Mouse (Mus musculus): ENCODE results near the gene Chsy1. TPM values are rescaled to one million over a fixed set of nuclear protein-coding genes. Genes with fewer than 3 reads are reported as not detected.

Gene Chsy1
- total RNA-seq (2017), result 42.1 and 43.3 TPM in 2 replicates

GRCm38 (mm10) chr7:66108961-66109854, at the start of gene Chsy1:
Gene Chsy1 (plus strand): TSS chr7:66109515.
- peak; percentile 63 to 82 for ATAC-seq (replicated peaks in 1 of 2; ENCODE audit: insufficient read depth in 1 of 2, low FRiP score in 2 of 2, low TSS enrichment in 1 of 2, low read depth in 1 of 2, poor library complexity in 2 of 2, severe bottlenecking in 2 of 2)

- ATAC-seq (replicated peaks in 1 of 2; ENCODE audit: insufficient read depth in 1 of 2, low FRiP score in 2 of 2, low TSS enrichment in 1 of 2, low read depth in 1 of 2, poor library complexity in 2 of 2, severe bottlenecking in 2 of 2), result peak; percentile 96 to 97
Measured at GRCm38 (mm10) chr7:66060066-66060956, 49.0 kb upstream of the Chsy1 start.

- ATAC-seq (replicated peaks in 1 of 2; ENCODE audit: insufficient read depth in 1 of 2, low FRiP score in 2 of 2, low TSS enrichment in 1 of 2, low read depth in 1 of 2, poor library complexity in 2 of 2, severe bottlenecking in 2 of 2), result no peak
Measured at GRCm38 (mm10) chr7:66061057-66061456, 48.3 kb upstream of the Chsy1 start.

GRCm38 (mm10) chr7:66076411-66076810, 32.9 kb upstream of the Chsy1 start:
- ATAC-seq (replicated peaks in 1 of 2; ENCODE audit: insufficient read depth in 1 of 2, low FRiP score in 2 of 2, low TSS enrichment in 1 of 2, low read depth in 1 of 2, poor library complexity in 2 of 2, severe bottlenecking in 2 of 2), result no peak

GRCm38 (mm10) chr7:66079364-66080230, 29.7 kb upstream of the Chsy1 start, which contains the start of gene Selenos:
Gene Selenos (plus strand): TSS chr7:66079649.
- ATAC-seq (replicated peaks in 1 of 2; ENCODE audit: insufficient read depth in 1 of 2, low FRiP score in 2 of 2, low TSS enrichment in 1 of 2, low read depth in 1 of 2, poor library complexity in 2 of 2, severe bottlenecking in 2 of 2), result peak; percentile 98 to 99

- ATAC-seq (replicated peaks in 1 of 2; ENCODE audit: insufficient read depth in 1 of 2, low FRiP score in 2 of 2, low TSS enrichment in 1 of 2, low read depth in 1 of 2, poor library complexity in 2 of 2, severe bottlenecking in 2 of 2), result no peak
Measured at GRCm38 (mm10) chr7:66080231-66080613, 29.1 kb upstream of the Chsy1 start.

- ATAC-seq (replicated peaks in 1 of 2; ENCODE audit: insufficient read depth in 1 of 2, low FRiP score in 2 of 2, low TSS enrichment in 1 of 2, low read depth in 1 of 2, poor library complexity in 2 of 2, severe bottlenecking in 2 of 2), result no peak
Measured at GRCm38 (mm10) chr7:66083757-66084156, 25.6 kb upstream of the Chsy1 start.

- no peak for ATAC-seq (replicated peaks in 1 of 2; ENCODE audit: insufficient read depth in 1 of 2, low FRiP score in 2 of 2, low TSS enrichment in 1 of 2, low read depth in 1 of 2, poor library complexity in 2 of 2, severe bottlenecking in 2 of 2)
Measured at GRCm38 (mm10) chr7:66084546-66084945, 24.8 kb upstream of the Chsy1 start.

- ATAC-seq (replicated peaks in 1 of 2; ENCODE audit: insufficient read depth in 1 of 2, low FRiP score in 2 of 2, low TSS enrichment in 1 of 2, low read depth in 1 of 2, poor library complexity in 2 of 2, severe bottlenecking in 2 of 2), result no peak
Measured at GRCm38 (mm10) chr7:66087652-66088051, 21.7 kb upstream of the Chsy1 start.

GRCm38 (mm10) chr7:66088077-66088476, 21.2 kb upstream of the Chsy1 start:
- no peak for ATAC-seq (replicated peaks in 1 of 2; ENCODE audit: insufficient read depth in 1 of 2, low FRiP score in 2 of 2, low TSS enrichment in 1 of 2, low read depth in 1 of 2, poor library complexity in 2 of 2, severe bottlenecking in 2 of 2)

GRCm38 (mm10) chr7:66090676-66091190, 18.6 kb upstream of the Chsy1 start:
- ATAC-seq (replicated peaks in 1 of 2; ENCODE audit: insufficient read depth in 1 of 2, low FRiP score in 2 of 2, low TSS enrichment in 1 of 2, low read depth in 1 of 2, poor library complexity in 2 of 2, severe bottlenecking in 2 of 2), result no peak

- no peak for ATAC-seq (replicated peaks in 1 of 2; ENCODE audit: insufficient read depth in 1 of 2, low FRiP score in 2 of 2, low TSS enrichment in 1 of 2, low read depth in 1 of 2, poor library complexity in 2 of 2, severe bottlenecking in 2 of 2)
Measured at GRCm38 (mm10) chr7:66091553-66091952, 17.8 kb upstream of the Chsy1 start.

- no peak for ATAC-seq (replicated peaks in 1 of 2; ENCODE audit: insufficient read depth in 1 of 2, low FRiP score in 2 of 2, low TSS enrichment in 1 of 2, low read depth in 1 of 2, poor library complexity in 2 of 2, severe bottlenecking in 2 of 2)
Measured at GRCm38 (mm10) chr7:66092656-66093055, 16.7 kb upstream of the Chsy1 start.

- ATAC-seq (replicated peaks in 1 of 2; ENCODE audit: insufficient read depth in 1 of 2, low FRiP score in 2 of 2, low TSS enrichment in 1 of 2, low read depth in 1 of 2, poor library complexity in 2 of 2, severe bottlenecking in 2 of 2), result no peak
Measured at GRCm38 (mm10) chr7:66094141-66094540, 15.2 kb upstream of the Chsy1 start.

- no peak for ATAC-seq (replicated peaks in 1 of 2; ENCODE audit: insufficient read depth in 1 of 2, low FRiP score in 2 of 2, low TSS enrichment in 1 of 2, low read depth in 1 of 2, poor library complexity in 2 of 2, severe bottlenecking in 2 of 2)
Measured at GRCm38 (mm10) chr7:66098803-66099202, 10.5 kb upstream of the Chsy1 start.

GRCm38 (mm10) chr7:66101866-66102265, 7.4 kb upstream of the Chsy1 start:
- peak in 1 of 2 experiments; percentile 42; a peak in 3 of 4 replicates for ATAC-seq (replicated peaks in 1 of 2; ENCODE audit: insufficient read depth in 1 of 2, low FRiP score in 2 of 2, low TSS enrichment in 1 of 2, low read depth in 1 of 2, poor library complexity in 2 of 2, severe bottlenecking in 2 of 2)

- ATAC-seq (replicated peaks in 1 of 2; ENCODE audit: insufficient read depth in 1 of 2, low FRiP score in 2 of 2, low TSS enrichment in 1 of 2, low read depth in 1 of 2, poor library complexity in 2 of 2, severe bottlenecking in 2 of 2), result no peak
Measured at GRCm38 (mm10) chr7:66104531-66104930, 4.8 kb upstream of the Chsy1 start.
